Mouse (Mus musculus) gastrocnemius, adult 2 months (tissue): ENCODE results near the gene Ppp2r3c. TPM values are rescaled to one million over a fixed set of nuclear protein-coding genes. Genes with fewer than 3 reads are reported as not detected.

Experiments used
- total RNA-seq, 2 experiments: library from RNA; stranded (reverse); gene quantifications; 2 replicates each; pipeline ENCODE4 v1.2.3; 2021

The Ppp2r3c gene
- total RNA-seq, 2 experiments from 2014 or later: 10.2 to 12.1 TPM

Other genes with a start within 250 kb of the Ppp2r3c start
- gene 2700097O09Rik, start 222.9 kb downstream of the Ppp2r3c start, total RNA-seq: 1 to 10 TPM; 8.8 TPM
- gene Srp54a, start 222.7 kb downstream of the Ppp2r3c start, total RNA-seq: 10 to 100 TPM; 73.7 to 94.3 TPM
- 1 to 10 TPM; 3.1 to 8.3 TPM for gene Fam177a, start 178.5 kb downstream of the Ppp2r3c start, total RNA-seq
- 10 to 100 TPM; 32.1 to 37.5 TPM for gene Srp54b, start 147.9 kb downstream of the Ppp2r3c start, total RNA-seq
- 1 to 10 TPM in 1 of 2 experiments, under 1 TPM in 1; 0.59 to 5.4 TPM for gene 1700047I17Rik2, start 103.4 kb downstream of the Ppp2r3c start, total RNA-seq
- 10 to 100 TPM; 28.1 to 30.5 TPM for gene Srp54c, start 72.8 kb downstream of the Ppp2r3c start, total RNA-seq
- 10 to 100 TPM; 10.4 to 10.7 TPM for gene 1110008L16Rik, start 3.4 kb downstream of the Ppp2r3c start, total RNA-seq
- 100 to 1,000 TPM; 165 to 168 TPM for gene Psma6, start 81.2 kb upstream of the Ppp2r3c start, total RNA-seq
- 10 to 100 TPM; 26.3 to 66.2 TPM for gene Nfkbia, start 189.6 kb upstream of the Ppp2r3c start, total RNA-seq